Mouse (Mus musculus) liver, adult 2 months (tissue): ENCODE results near the gene Cenpc1. TPM values are rescaled to one million over a fixed set of nuclear protein-coding genes. Genes with fewer than 3 reads are reported as not detected.

Source experiments
- DNase-seq: peaks from one replicate; pipeline ENCODE4 v3.0.0-alpha.2; 2011; ENCODE audit warnings: low read depth, low spot score; ENCODE audit errors: extremely low read depth
- H3K27ac ChIP-seq: fragments of 200-500 bp; replicated peaks from 2 replicates; pipeline ENCODE4 v1.5.1; 2012; ENCODE audit warnings: low read depth, mild to moderate bottlenecking, control low read depth, inconsistent platforms, low read length; ENCODE audit not compliant: insufficient read depth
- H3K27me3 ChIP-seq: fragments of 200-500 bp; 2 replicates; pipeline ENCODE4 v1.6.1; 2012; ENCODE audit warnings: mild to moderate bottlenecking, moderate library complexity, low read length, inconsistent platforms; ENCODE audit not compliant: control insufficient read depth, insufficient read depth
- H3K36me3 ChIP-seq: fragments of 200-500 bp; 2 replicates; pipeline ENCODE4 v1.6.1; 2012; ENCODE audit warnings: low read length, inconsistent platforms; ENCODE audit not compliant: control insufficient read depth, insufficient read depth
- H3K4me1 ChIP-seq: fragments of 200-500 bp; 2 replicates; pipeline ENCODE4 v1.6.1; 2011; ENCODE audit warnings: low read length; ENCODE audit not compliant: control insufficient read depth, insufficient read depth
- H3K4me3 ChIP-seq: fragments of 200-500 bp; 2 replicates; pipeline ENCODE4 v1.5.1; 2011; ENCODE audit warnings: low read depth, mild to moderate bottlenecking, control low read depth, low read length, moderate library complexity; ENCODE audit not compliant: insufficient read depth
- H3K79me2 ChIP-seq: fragments of 200-500 bp; 2 replicates; pipeline ENCODE4 v1.6.1; 2012; ENCODE audit warnings: inconsistent platforms, mild to moderate bottlenecking, low read length, moderate library complexity; ENCODE audit not compliant: control insufficient read depth, insufficient read depth
- H3K9ac ChIP-seq: fragments of 200-500 bp; 2 replicates; pipeline ENCODE4 v1.6.1; 2012; ENCODE audit warnings: low read depth, mild to moderate bottlenecking, control low read depth, inconsistent platforms, low read length
- CTCF ChIP-seq: fragments of 200-500 bp; IDR thresholded peaks from 2 replicates; pipeline ENCODE4 v1.5.1; 2011; ENCODE audit warnings: low read depth, low read length, control low read depth
- POLR2A ChIP-seq: fragments of 200-500 bp; IDR thresholded peaks from 2 replicates; pipeline ENCODE4 v1.6.1; 2011; ENCODE audit warnings: low read length, control low read depth; ENCODE audit not compliant: insufficient read depth; ENCODE audit errors: extremely low read depth
- WGBS: fragments of 180-500 bp; shearing (Covaris S2); methylation state at CpG from one replicate; pipeline ENCODE4 v1.1.7; 2018; 5-methylcytosine and 5-hydroxymethylcytosine counted together
- polyA plus RNA-seq: library from polyadenylated mRNA; depleted of rRNA; stranded (reverse); fragments of >200 nt; gene quantifications from 2 replicates; pipeline ENCODE4 v1.2.3, GENCODE M21; 2012; rRNA removed
- total RNA-seq: library from RNA; depleted of rRNA; stranded (reverse); fragments of >200 nt; gene quantifications from 2 replicates; pipeline ENCODE4 v1.2.3, GENCODE M21; 2014; rRNA removed

Cenpc1 gene
- total and polyA plus RNA-seq, 2 experiments, result 1.1 to 3.2 TPM

- no peak for TF ChIP-seq CTCF
- TF ChIP-seq POLR2A, result no peak
- WGBS, result 75% methylated on average over 7 of the region's 7 CpGs
- H3K9ac ChIP-seq, result no peak overlapping the region
These were observed 102.6 kb downstream of the Cenpc1 start for GRCm38 (mm10) chr5:85962791-85963190.

More at GRCm38 (mm10) chr5:85962791-85963190, 102.6 kb downstream of the Cenpc1 start:
- Histone ChIP-seq H3K27ac (no peak overlapping the region), H3K36me3 (no peaks in the 10 kb centered on the region), H3K27me3 (no peaks in the 10 kb centered on the region), H3K79me2 (no peaks in the 10 kb centered on the region), H3K4me3 (no peak overlapping the region), H3K4me1 (no peaks in the 10 kb centered on the region)
- DNase-seq, result no peak

Other genes starting within 250 kb of the Cenpc1 start
- gene Stap1, start 6.2 kb upstream of the Cenpc1 start, total RNA-seq, result 0.74 and 1.1 TPM in 2 replicates
- 0.34 and 0.38 TPM in 2 replicates for gene Stap1, start 6.2 kb upstream of the Cenpc1 start, polyA plus RNA-seq
- gene Uba6, start 107.2 kb upstream of the Cenpc1 start, total RNA-seq, result 5.0 and 5.5 TPM in 2 replicates
- 0.63 and 0.69 TPM in 2 replicates for gene Uba6, start 107.2 kb upstream of the Cenpc1 start, polyA plus RNA-seq
- not detected in 2 replicates for gene Gnrhr, start 132.3 kb upstream of the Cenpc1 start, total RNA-seq
- gene Gnrhr, start 132.3 kb upstream of the Cenpc1 start, polyA plus RNA-seq, result not detected in 2 replicates
- gene Tmprss11c, start 223.7 kb upstream of the Cenpc1 start, total RNA-seq, result not detected in 2 replicates
- gene Tmprss11c, start 223.7 kb upstream of the Cenpc1 start, polyA plus RNA-seq, result not detected in 2 replicates